Mouse (Mus musculus) intestine, embryonic 15.5 days (tissue): Measurements from ENCODE around the gene Gm17018. TPM values are rescaled to one million over a fixed set of nuclear protein-coding genes. Genes with fewer than 3 reads are reported as not detected.

Experiments used
- ATAC-seq: fragments of 200-750 bp; cut with Nextera tagmentation; 2 replicates; pipeline ENCODE4 v1.8.0; 2017; ENCODE audit warnings: moderate TSS enrichment, moderate library complexity
- H3K27ac ChIP-seq: fragments of 300-500 bp; sonication (generic); 2 replicates; pipeline ENCODE4 v1.5.1; 2015; ENCODE audit warnings: mild to moderate bottlenecking, inconsistent platforms
- H3K27me3 ChIP-seq: fragments of 300-500 bp; sonication (generic); replicated peaks from 2 replicates; pipeline ENCODE4 v1.6.1; 2015; ENCODE audit warnings: inconsistent platforms
- H3K36me3 ChIP-seq: fragments of 300-500 bp; sonication (generic); 2 replicates; pipeline ENCODE4 v1.6.1; 2015; ENCODE audit warnings: inconsistent platforms
- H3K4me1 ChIP-seq: fragments of 300-500 bp; sonication (generic); replicated peaks from 2 replicates; pipeline ENCODE4 v1.6.1; 2015; ENCODE audit warnings: inconsistent platforms
- H3K4me2 ChIP-seq: fragments of 300-500 bp; sonication (generic); replicated peaks from 2 replicates; pipeline ENCODE4 v1.6.1; 2015; ENCODE audit warnings: mild to moderate bottlenecking, inconsistent platforms
- H3K4me3 ChIP-seq: fragments of 300-500 bp; sonication (generic); replicated peaks from 2 replicates; pipeline ENCODE4 v1.5.1; 2015; ENCODE audit warnings: inconsistent platforms
- H3K9ac ChIP-seq: fragments of 300-500 bp; sonication (generic); 2 replicates; pipeline ENCODE4 v1.6.1; 2015; ENCODE audit warnings: inconsistent platforms
- H3K9me3 ChIP-seq: fragments of 300-500 bp; sonication (generic); 2 replicates; pipeline ENCODE4 v1.6.1; 2016; ENCODE audit warnings: inconsistent platforms
- WGBS: fragments of 180-500 bp; shearing (Covaris S2); methylation state at CpG from one replicate; pipeline ENCODE4 v1.1.7; 2015; 5-methylcytosine and 5-hydroxymethylcytosine counted together
- polyA plus RNA-seq: library from polyadenylated mRNA; unstranded; fragments of >200 nt; fragmentation: Nextera tagmentation; extraction: Ambion mirVana; gene quantifications from 2 replicates; pipeline ENCODE4 v1.2.1, GENCODE M21; 2015

Gm17018 gene
- polyA plus RNA-seq, 1 experiment from 2014 or later: 38.2 TPM

DNA sequence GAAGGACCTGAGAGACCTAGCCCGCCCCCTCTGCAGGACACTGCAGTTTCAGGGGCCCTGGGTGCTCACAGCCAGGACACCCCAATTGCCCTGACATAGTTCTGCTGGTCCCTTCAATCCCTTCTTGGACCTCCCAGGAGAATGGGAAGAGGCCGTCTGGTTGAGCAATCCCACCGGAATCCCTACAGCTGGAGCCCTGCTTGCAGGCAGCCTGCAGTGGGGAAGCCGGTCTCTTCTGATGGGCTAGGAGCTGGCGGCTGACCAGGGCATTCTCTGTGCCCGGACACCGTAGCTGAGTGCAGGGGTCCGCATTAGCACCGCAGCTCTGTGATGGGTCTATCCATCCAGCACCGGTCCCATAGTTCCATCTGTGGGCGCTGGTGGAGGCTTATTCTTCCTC lies 6.3 kb upstream of the Gm17018 start:
- H3K9ac ChIP-seq: no peak overlapping the region
- H3K4me1 ChIP-seq: peaks cover 17% of the 10 kb centered on the region
- H3K27ac ChIP-seq: no peak overlapping the region
- H3K4me3 ChIP-seq: no peak overlapping the region
- no peak for ATAC-seq
- no peaks in the 10 kb centered on the region for H3K27me3 ChIP-seq
- no peaks in the 10 kb centered on the region for H3K36me3 ChIP-seq
- no peaks in the 10 kb centered on the region for H3K9me3 ChIP-seq
- H3K4me2 ChIP-seq: no peak overlapping the region
- WGBS: 93% methylated on average over 11 of the region's 11 CpGs

DNA sequence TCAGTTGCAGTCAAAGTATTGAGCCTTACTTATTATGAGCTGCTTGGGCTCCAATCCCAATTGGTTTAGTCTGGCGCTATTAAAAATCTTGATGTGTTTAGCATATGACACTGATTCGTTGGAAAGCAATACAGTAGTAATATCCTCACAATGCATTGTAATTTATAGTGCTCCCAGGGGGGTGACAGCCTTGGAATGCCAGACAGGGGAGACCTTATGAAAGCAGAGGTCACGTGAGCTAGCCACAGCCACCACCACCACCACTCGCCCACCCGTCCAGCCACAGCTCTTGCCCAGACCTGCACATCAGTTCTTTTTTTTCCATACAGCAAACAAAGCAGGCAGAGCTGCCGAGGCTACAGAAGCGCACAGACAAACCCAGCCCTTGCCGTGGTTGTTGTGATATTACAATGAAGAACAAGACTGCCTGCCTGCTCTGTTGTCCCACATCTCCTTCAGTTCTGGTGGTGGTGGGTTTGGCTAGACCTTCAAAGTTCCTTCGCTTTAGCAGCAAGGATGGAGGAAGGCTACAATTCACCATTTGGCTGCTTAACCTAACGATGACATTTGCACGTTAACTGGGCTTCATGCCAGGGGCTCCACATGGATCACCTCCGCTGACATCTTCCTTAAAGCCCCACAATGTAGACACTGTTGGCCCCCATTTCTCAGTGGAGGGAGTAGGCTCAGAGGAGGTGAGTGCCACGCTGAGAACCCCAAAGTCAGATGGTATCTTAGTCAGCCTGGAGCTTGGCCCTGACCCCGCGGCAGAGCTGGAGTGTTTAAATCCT lies 5.7 kb downstream of the Gm17018 start:
- peaks cover 9% of the 10 kb centered on the region for H3K4me1 ChIP-seq
- H3K9ac ChIP-seq: no peak overlapping the region
- H3K4me3 ChIP-seq: no peak overlapping the region
- WGBS: 55% methylated on average over 15 of the region's 15 CpGs
- H3K36me3 ChIP-seq: no peaks in the 10 kb centered on the region
- no peaks in the 10 kb centered on the region for H3K27me3 ChIP-seq
- no peak overlapping the region for H3K4me2 ChIP-seq
- no peak overlapping the region for H3K27ac ChIP-seq
- ATAC-seq: no peak
- no peaks in the 10 kb centered on the region for H3K9me3 ChIP-seq

- WGBS: 44% methylated on average over 14 of the region's 14 CpGs
- no peaks in the 10 kb centered on the region for H3K9me3 ChIP-seq
- H3K36me3 ChIP-seq: no peaks in the 10 kb centered on the region
- H3K27me3 ChIP-seq: no peaks in the 10 kb centered on the region
- H3K9ac ChIP-seq: no peak overlapping the region
- no peak overlapping the region for H3K4me3 ChIP-seq
- no peak overlapping the region for H3K4me2 ChIP-seq
- no peak for ATAC-seq
- no peak overlapping the region for H3K27ac ChIP-seq
- peaks cover 9% of the 10 kb centered on the region for H3K4me1 ChIP-seq
These were observed 7.0 kb downstream of the Gm17018 start for GRCm38 (mm10) chr19:45567367-45567766.

DNA sequence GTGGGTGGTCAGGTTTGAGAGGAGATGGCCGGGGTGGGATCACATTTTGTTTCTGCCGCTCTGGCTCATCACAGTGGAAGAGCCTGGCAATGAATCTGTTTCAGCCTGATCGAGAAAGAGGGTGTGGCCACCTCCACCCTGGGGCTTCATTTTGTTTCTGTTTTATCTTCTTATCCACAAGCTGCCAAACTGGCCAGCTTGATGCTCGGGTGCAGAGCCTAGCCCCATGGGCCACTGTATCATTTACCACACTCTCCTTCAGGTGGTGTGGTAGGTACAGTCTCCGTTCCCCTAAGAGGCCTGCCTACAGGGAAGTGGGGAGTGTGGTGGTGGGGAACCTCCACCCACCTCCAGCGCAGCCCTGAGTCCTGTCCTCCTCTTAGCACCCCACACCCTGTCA lies 12.6 kb downstream of the Gm17018 start:
- Histone ChIP-seq H3K9me3 (no peaks in the 10 kb centered on the region), H3K27ac (no peak overlapping the region), H3K4me3 (no peak overlapping the region), H3K27me3 (no peaks in the 10 kb centered on the region), H3K4me2 (no peak overlapping the region), H3K36me3 (no peaks in the 10 kb centered on the region), H3K4me1 (peaks cover 34% of the 10 kb centered on the region), H3K9ac (no peak overlapping the region)
- ATAC-seq: no peak
- 82% methylated on average over 6 of the region's 6 CpGs for WGBS

DNA sequence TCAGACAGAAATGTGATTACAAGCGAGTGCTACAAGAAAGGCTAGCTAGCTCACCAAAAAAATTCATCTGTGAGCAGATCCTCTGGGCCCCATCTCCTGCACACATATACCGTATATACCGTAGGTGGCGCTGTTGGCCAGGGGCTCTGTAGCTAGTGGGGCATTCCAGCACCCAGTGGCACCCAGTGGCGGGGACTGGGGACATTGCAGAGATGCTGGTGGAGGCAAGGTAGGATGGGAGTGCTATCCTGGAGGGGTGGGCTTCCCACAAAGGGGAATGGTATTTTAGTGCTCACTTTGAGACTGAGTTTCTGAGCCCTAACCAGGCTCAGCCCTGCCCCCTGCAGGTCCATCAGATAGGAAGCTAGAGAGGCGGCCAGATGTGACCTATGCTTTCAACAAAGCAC lies 13.4 kb downstream of the Gm17018 start:
- H3K9ac ChIP-seq: no peak overlapping the region
- H3K4me2 ChIP-seq: no peak overlapping the region
- peak; percentile 35; the same call in 1 of the 2 replicates for ATAC-seq
- WGBS: 22% methylated on average over 6 of the region's 6 CpGs
- H3K4me1 ChIP-seq: peaks cover 34% of the 10 kb centered on the region
- H3K36me3 ChIP-seq: peaks cover 4% of the 10 kb centered on the region; the same call in 1 of the 2 replicates
- no peak overlapping the region for H3K4me3 ChIP-seq
- H3K27ac ChIP-seq: no peak overlapping the region
- no peaks in the 10 kb centered on the region for H3K27me3 ChIP-seq
- H3K9me3 ChIP-seq: no peaks in the 10 kb centered on the region

DNA sequence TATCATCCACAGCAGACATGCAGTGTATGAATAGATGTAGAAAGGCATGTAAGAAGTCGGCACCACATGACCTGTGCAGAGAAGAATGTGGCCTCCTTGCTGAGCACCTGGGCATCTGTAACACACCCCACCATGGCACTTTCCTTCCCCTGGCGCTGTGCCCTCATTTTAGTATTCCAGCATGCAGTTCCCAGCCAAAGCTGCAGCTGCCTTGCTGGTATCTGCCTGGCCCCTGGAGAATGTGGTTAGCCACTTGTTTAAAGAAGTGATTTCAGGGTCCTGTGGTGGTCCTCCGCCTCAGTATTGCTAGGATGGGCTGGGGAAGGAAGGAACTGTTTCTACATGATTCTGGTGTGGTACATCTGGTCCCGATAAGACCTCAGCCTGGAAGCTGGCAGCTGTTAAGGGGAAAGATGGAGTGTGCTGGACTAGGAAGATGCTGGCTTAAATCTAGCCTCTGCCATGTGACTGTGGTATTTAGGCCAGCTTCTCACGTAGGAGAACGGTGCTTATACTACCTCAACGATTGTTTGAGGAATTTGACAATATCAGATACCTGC lies 14.0 kb downstream of the Gm17018 start:
- no peaks in the 10 kb centered on the region for H3K9me3 ChIP-seq
- no peak overlapping the region for H3K27ac ChIP-seq
- H3K4me3 ChIP-seq: no peak overlapping the region
- peaks cover 34% of the 10 kb centered on the region for H3K4me1 ChIP-seq
- no peak overlapping the region for H3K9ac ChIP-seq
- no peak for ATAC-seq
- WGBS: 66% methylated on average over 7 of the region's 7 CpGs
- no peak overlapping the region for H3K4me2 ChIP-seq
- H3K27me3 ChIP-seq: no peaks in the 10 kb centered on the region
- peaks cover 4% of the 10 kb centered on the region; the same call in 1 of the 2 replicates for H3K36me3 ChIP-seq

DNA sequence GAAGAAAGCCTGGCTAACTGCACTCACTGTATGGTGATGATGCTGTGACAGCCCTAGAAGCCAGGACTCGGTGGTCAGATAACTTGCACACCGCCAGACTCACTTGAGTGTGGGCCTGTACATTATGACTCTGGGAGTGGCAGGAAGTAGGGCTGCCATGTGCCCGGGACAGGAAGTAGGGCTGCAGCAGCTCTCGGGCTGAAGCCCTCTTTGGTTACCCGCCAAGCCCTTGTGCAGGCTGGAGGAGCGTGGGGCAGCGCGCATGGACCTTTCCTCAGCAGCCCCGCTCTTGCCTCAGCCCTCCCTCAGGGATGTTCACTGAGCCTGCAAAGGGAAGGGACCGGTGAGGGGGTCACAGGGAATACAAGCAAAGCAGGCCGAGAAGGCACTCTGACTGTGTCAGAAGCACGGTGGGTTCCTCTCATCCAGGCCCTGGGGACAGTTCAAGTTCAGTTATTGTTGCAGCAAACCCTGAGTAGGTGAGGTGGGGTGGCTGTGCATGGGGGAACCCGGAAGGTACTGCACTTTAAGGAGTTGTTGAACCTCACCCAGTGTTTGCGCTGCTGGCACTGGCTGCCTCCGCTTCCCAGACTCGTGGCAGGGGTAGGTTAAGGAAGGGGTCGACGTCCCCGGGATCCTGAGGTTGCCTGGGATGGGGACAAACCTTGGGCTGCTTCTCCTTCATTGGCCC lies 14.7 kb downstream of the Gm17018 start:
- Histone ChIP-seq H3K27ac (peak overlapping the region; percentile 68; the same call in 1 of the 2 replicates), H3K36me3 (peaks cover 6% of the 10 kb centered on the region; the same call in 1 of the 2 replicates), H3K9me3 (no peaks in the 10 kb centered on the region), H3K4me1 (peaks cover 29% of the 10 kb centered on the region), H3K9ac (no peak overlapping the region), H3K4me2 (peak overlapping the region; percentile 24), H3K4me3 (no peak overlapping the region), H3K27me3 (no peaks in the 10 kb centered on the region)
- ATAC-seq: peak; percentile 56
- WGBS: 35% methylated on average over 19 of the region's 19 CpGs

- WGBS: 8% methylated on average over 8 of the region's 8 CpGs
- peak overlapping the region; percentile 24 for H3K4me2 ChIP-seq
- peak overlapping the region; percentile 68; the same call in 1 of the 2 replicates for H3K27ac ChIP-seq
These were observed 15.2 kb downstream of the Gm17018 start for GRCm38 (mm10) chr19:45575632-45576001.

DNA sequence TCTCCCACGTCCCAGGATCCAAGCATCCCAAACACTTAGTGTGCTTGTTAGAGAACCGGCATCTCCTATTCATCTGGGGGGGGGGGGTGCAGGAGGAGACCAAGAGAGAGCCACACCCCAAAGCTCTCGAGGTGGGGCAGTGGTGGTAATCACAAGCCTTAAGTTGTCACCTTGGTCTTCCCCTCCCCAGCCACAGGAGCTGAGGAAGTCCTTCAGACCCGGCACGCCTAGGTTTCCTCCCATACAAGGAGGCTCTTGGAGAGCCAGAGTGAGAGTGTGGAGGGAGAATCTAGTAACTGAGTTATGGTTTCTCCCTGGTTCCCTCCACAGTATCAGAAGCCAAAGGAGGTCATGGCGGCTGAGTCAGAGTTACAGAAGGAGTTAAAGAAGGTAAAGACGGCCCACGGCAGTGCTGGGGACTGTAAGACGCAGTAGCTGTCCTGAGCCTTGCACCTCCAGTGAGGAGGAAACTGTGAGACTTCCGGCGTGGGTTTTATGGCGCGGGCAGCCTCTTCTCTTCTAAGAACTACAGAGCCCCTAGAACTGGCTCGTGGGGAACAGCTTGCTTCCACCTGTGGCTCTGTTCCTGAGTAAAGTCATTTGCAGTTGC lies 16.8 kb downstream of the Gm17018 start:
- H3K27me3 ChIP-seq: no peaks in the 10 kb centered on the region
- H3K27ac ChIP-seq: 0 out of 2 replicates have a peak overlapping the region, but pooled peaks have one; percentile 9
- no peak for ATAC-seq
- no peak overlapping the region; the same call in 1 of the 2 replicates for H3K9ac ChIP-seq
- H3K4me3 ChIP-seq: no peak overlapping the region
- H3K4me1 ChIP-seq: peaks cover 34% of the 10 kb centered on the region
- H3K4me2 ChIP-seq: no peak overlapping the region
- no peaks in the 10 kb centered on the region for H3K9me3 ChIP-seq
- 64% methylated on average over 14 of the region's 14 CpGs for WGBS
- peaks cover 6% of the 10 kb centered on the region; the same call in 1 of the 2 replicates for H3K36me3 ChIP-seq

More at GRCm38 (mm10) chr19:45575632-45576001, 15.2 kb downstream of the Gm17018 start:
- Histone ChIP-seq H3K9ac (no peak overlapping the region), H3K4me3 (no peak overlapping the region), H3K4me1 (peaks cover 29% of the 10 kb centered on the region), H3K9me3 (no peaks in the 10 kb centered on the region), H3K27me3 (no peaks in the 10 kb centered on the region), H3K36me3 (peaks cover 6% of the 10 kb centered on the region; the same call in 1 of the 2 replicates)
- ATAC-seq: peak; percentile 69

DNA sequence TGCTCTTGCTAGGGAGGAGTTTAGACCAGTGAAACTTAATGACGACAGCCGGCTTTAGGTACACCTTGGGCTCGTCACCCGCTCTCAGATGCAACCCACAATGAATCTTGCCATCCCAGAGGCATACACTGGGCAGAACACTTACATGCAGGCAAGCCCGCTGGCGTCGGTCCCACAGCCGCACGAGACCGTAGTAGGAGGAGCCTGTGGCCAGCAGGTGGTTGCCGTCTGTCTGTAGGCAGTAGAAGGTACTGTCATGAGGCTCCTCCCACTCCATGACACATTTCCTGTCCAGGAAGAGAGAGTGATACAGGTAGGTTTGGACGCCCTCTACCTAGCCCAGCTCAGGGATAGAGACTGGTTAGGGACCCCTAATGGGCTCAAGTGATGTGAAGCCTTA lies 18.6 kb downstream of the Gm17018 start:
- WGBS: 83% methylated on average over 12 of the region's 12 CpGs
- no peak for ATAC-seq
- H3K27me3 ChIP-seq: no peaks in the 10 kb centered on the region
- H3K4me2 ChIP-seq: no peak overlapping the region
- H3K9me3 ChIP-seq: no peaks in the 10 kb centered on the region
- H3K27ac ChIP-seq: no peak overlapping the region
- peaks cover 38% of the 10 kb centered on the region for H3K4me1 ChIP-seq
- no peak overlapping the region for H3K9ac ChIP-seq
- peaks cover 6% of the 10 kb centered on the region; the same call in 1 of the 2 replicates for H3K36me3 ChIP-seq
- no peak overlapping the region for H3K4me3 ChIP-seq

DNA sequence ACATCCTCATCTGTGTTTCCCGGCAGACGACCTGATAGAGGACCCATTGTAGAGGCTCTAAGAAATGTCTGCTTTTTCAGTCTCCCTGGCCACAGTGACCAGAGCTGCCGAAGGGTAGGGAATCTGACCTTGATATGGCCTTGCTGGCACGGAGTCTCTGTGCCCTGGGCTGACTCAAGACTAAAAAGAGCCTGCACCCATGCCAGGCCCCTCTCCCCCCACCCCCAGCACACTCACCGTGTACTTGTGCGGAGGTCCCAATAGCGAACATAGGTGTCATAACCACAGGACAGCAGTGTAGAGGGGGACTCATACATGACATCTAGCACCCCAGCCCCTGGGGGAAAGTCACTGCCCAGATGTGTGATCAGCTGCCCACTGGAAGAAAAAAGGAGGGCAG lies 19.0 kb downstream of the Gm17018 start:
- H3K4me1 ChIP-seq: peaks cover 38% of the 10 kb centered on the region
- no peak for ATAC-seq

DNA sequence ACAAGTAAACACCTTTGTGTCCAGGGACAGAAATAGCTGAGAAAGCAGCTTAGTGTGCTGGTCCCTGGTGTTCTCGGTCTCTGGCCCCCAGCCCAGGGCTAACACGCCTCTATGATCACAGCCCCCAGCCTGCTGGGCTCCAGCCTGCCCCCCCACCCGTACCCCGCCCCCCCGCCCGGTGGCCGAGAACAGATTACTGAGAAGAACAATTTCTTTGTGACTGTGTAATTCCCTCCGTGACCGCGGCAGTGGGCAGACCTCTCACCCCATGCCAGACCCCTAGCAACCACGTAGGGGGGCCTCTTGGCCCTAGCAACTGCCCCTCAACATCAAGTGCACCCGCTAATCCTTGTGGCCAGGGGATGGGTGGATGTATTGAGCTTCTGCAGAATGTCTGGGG lies 19.8 kb downstream of the Gm17018 start:
- Histone ChIP-seq H3K4me2 (no peak overlapping the region), H3K9ac (no peak overlapping the region), H3K4me3 (no peak overlapping the region), H3K27ac (no peak overlapping the region), H3K27me3 (no peaks in the 10 kb centered on the region), H3K4me1 (peaks cover 31% of the 10 kb centered on the region), H3K9me3 (no peaks in the 10 kb centered on the region), H3K36me3 (peaks cover 6% of the 10 kb centered on the region; the same call in 1 of the 2 replicates)
- WGBS: 81% methylated on average over 12 of the region's 12 CpGs
- ATAC-seq: no peak

More for the DNA sequence above, 19.0 kb downstream of the Gm17018 start:
- peaks cover 6% of the 10 kb centered on the region; the same call in 1 of the 2 replicates for H3K36me3 ChIP-seq
- WGBS: 85% methylated on average over 7 of the region's 7 CpGs
- no peaks in the 10 kb centered on the region for H3K9me3 ChIP-seq
- no peak overlapping the region for H3K4me2 ChIP-seq
- no peak overlapping the region for H3K4me3 ChIP-seq
- no peaks in the 10 kb centered on the region for H3K27me3 ChIP-seq
- H3K27ac ChIP-seq: no peak overlapping the region
- H3K9ac ChIP-seq: no peak overlapping the region
